Mouse (Mus musculus) embryonic facial prominence, embryonic 12.5 days (tissue): ENCODE results near the gene Snrpd2. TPM values are rescaled to one million over a fixed set of nuclear protein-coding genes. Genes with fewer than 3 reads are reported as not detected.

Source experiments
- microRNA counts: library from miRNA; unstranded; fragments of <30 nt; microRNA quantifications from one replicate; lab custom pipeline; 2017
- microRNA-seq: library from miRNA; unstranded; fragments of <30 nt; microRNA quantifications from one replicate; pipeline ENCODE4, GENCODE M21; 2017
- polyA plus RNA-seq: library from polyadenylated mRNA; unstranded; fragments of >200 nt; fragmentation: Nextera tagmentation; extraction: Ambion mirVana; gene quantifications from 2 replicates; pipeline ENCODE4 v1.2.1, GENCODE M21; 2016

The Snrpd2 gene
- polyA plus RNA-seq, 1 experiment from 2014 or later, result 149 TPM

MicroRNAs encoded within 50 kb of the gene (microRNA counts, 519-probe panel; counts per million panel counts)
- microRNA mmu-miR-330 (lab: Ali Mortazavi, UCI), result 460 counts per million, percentile 65 among the panel's probes with 10 or more counts

Small RNA genes within 50 kb of the gene (microRNA-seq; reads per million reads assigned to microRNA genes)
- gene Mir330, result 299 reads per million, percentile 66 among the genes with 10 or more reads in this experiment

Other genes starting within 250 kb of the Snrpd2 start
- gene Ccdc61, start 239.3 kb upstream of the Snrpd2 start, polyA plus RNA-seq, result 39.7 and 41.0 TPM in 2 replicates
- gene Nova2, start 223.8 kb upstream of the Snrpd2 start, polyA plus RNA-seq, result 1.1 TPM in 2 replicates
- gene Nanos2, start 162.3 kb upstream of the Snrpd2 start, polyA plus RNA-seq, result not detected in 2 replicates
- 7.7 and 9.8 TPM in 2 replicates for gene Mypop, start 158.5 kb upstream of the Snrpd2 start, polyA plus RNA-seq
- gene Irf2bp1, start 145.7 kb upstream of the Snrpd2 start, polyA plus RNA-seq, result 47.1 and 48.6 TPM in 2 replicates
- 0.13 and 0.18 TPM in 2 replicates for gene Foxa3, start 126.2 kb upstream of the Snrpd2 start, polyA plus RNA-seq
- gene Sympk, start 125.3 kb upstream of the Snrpd2 start, polyA plus RNA-seq, result 51.8 and 56.5 TPM in 2 replicates
- gene Rsph6a, start 95.0 kb upstream of the Snrpd2 start, polyA plus RNA-seq, result not detected in 2 replicates
- gene Dmwd, start 73.5 kb upstream of the Snrpd2 start, polyA plus RNA-seq, result 18.8 and 23.1 TPM in 2 replicates
- gene Dmpk, start 65.9 kb upstream of the Snrpd2 start, polyA plus RNA-seq, result 17.5 and 19.1 TPM in 2 replicates
- gene Six5, start 55.1 kb upstream of the Snrpd2 start, polyA plus RNA-seq, result 16.6 and 16.9 TPM in 2 replicates
- 3.6 and 3.8 TPM in 2 replicates for gene Gm4969, start 31.4 kb upstream of the Snrpd2 start, polyA plus RNA-seq
- gene Fbxo46, start 29.9 kb upstream of the Snrpd2 start, polyA plus RNA-seq, result 19.8 and 21.6 TPM in 2 replicates
- 16.7 and 17.4 TPM in 2 replicates for gene Qpctl, start 431 bp upstream of the Snrpd2 start, polyA plus RNA-seq
- 0.54 and 0.84 TPM in 2 replicates for gene Gipr, start 16.4 kb downstream of the Snrpd2 start, polyA plus RNA-seq
- 4.5 and 4.9 TPM in 2 replicates for gene Eml2, start 26.7 kb downstream of the Snrpd2 start, polyA plus RNA-seq
- 1.4 and 1.7 TPM in 2 replicates for gene Gpr4, start 62.8 kb downstream of the Snrpd2 start, polyA plus RNA-seq
- 38.2 and 40.1 TPM in 2 replicates for gene Opa3, start 78.6 kb downstream of the Snrpd2 start, polyA plus RNA-seq
- gene Vasp, start 122.1 kb downstream of the Snrpd2 start, polyA plus RNA-seq, result 68.2 and 69.3 TPM in 2 replicates
- 0.18 TPM in 1 of 2 replicates, not detected in the other for gene Ppm1n, start 130.3 kb downstream of the Snrpd2 start, polyA plus RNA-seq
- 17.9 and 21.4 TPM in 2 replicates for gene Rtn2, start 132.9 kb downstream of the Snrpd2 start, polyA plus RNA-seq
- gene Fosb, start 160.3 kb downstream of the Snrpd2 start, polyA plus RNA-seq, result 0.05 TPM in 1 of 2 replicates, not detected in the other
- gene Ercc1, start 195.1 kb downstream of the Snrpd2 start, polyA plus RNA-seq, result 92.3 and 94.5 TPM in 2 replicates
- 27.1 and 28.0 TPM in 2 replicates for gene Cd3eap, start 209.8 kb downstream of the Snrpd2 start, polyA plus RNA-seq
- gene Ppp1r13l, start 210.0 kb downstream of the Snrpd2 start, polyA plus RNA-seq, result 7.3 and 8.1 TPM in 2 replicates
- gene Ercc2, start 232.3 kb downstream of the Snrpd2 start, polyA plus RNA-seq, result 19.9 and 23.2 TPM in 2 replicates